Mouse (Mus musculus) E14TG2a.4 (cell line): ENCODE results near the gene Lrrc31.

Experiments
- CTCF ChIP-seq: conservative IDR thresholded peaks from 2 replicates; pipeline ENCODE4 v1.5.1; 2014; ENCODE audit warnings: low read length
- NANOG ChIP-seq: IDR thresholded peaks from 2 replicates; pipeline ENCODE4 v1.6.1; 2014; ENCODE audit warnings: borderline replicate concordance, low read length, mixed read lengths
- POU5F1 ChIP-seq: IDR thresholded peaks from 2 replicates; pipeline ENCODE4 v1.6.1; 2014; ENCODE audit warnings: low read length, borderline replicate concordance

DNA sequence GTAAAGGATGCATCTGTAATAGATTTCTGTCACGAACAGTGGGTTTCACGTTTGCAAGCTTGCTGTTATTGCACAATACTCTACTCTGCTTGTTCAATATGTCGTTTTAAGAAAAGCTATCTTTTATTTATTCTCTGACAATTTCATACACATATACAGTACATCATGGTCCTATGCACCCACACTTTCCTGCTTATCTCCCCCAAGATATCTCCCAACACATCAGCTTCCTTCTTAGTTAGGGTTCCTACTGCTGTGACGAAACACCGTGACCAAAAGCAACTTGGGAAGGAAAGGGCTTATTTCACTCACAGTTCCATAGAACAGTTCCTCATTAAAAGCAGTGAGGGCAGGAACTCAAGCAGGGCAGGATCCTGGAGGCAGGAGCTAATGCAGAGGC lies 43.7 kb downstream of the Lrrc31 start:
- no peak for TF ChIP-seq NANOG
- no peak for TF ChIP-seq POU5F1
- TF ChIP-seq CTCF = no peak
